Mouse (Mus musculus): ENCODE data around the gene Fads1. TPM values are rescaled to one million over a fixed set of nuclear protein-coding genes. Genes with fewer than 3 reads are reported as not detected.
A peak's percentile ranks its signal among the peaks of the same experiment; 100 is the strongest.

The Fads1 gene
- polyA plus RNA-seq, 1 experiment from 2014 or later = 169 TPM

DNA sequence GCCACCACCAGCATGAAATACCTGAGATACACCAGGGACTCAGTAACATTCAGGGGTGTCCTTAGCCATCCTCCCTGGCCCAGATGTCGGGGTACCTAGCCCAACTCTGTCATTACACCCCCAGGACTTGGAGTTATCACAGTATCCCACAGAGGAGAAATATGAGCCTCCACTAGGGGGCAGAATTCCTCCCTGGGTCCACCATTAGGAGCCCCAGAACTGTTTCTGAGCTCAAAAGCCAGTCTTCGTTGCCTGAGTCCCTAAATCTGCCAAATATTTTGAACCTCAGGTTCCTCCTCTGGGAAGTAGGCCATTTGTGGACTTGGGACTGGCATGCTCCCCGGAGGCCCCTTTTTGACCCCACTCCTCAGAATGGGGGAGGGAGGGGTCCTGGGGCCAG, 36.4 kb downstream of the Fads1 start:
- ATAC-seq = peak; percentile 22; the same call in 1 of the 2 replicates
- H3K9me3 ChIP-seq (ENCODE audit: control insufficient read depth, low read length) = no peaks in the 10 kb centered on the region
- H3K27me3 ChIP-seq (replicated peaks; ENCODE audit: control insufficient read depth, insufficient read depth, low read length) = no peaks in the 10 kb centered on the region
- no peak overlapping the region for H3K4me3 ChIP-seq (ENCODE audit: low read length)
- no peak overlapping the region for H3K4me2 ChIP-seq (ENCODE audit: low read length)
- H3K9ac ChIP-seq (ENCODE audit: low read depth, low read length) = no peak overlapping the region
- no peaks in the 10 kb centered on the region for H3K36me3 ChIP-seq (ENCODE audit: control insufficient read depth, insufficient read depth, low read length)
- H3K4me1 ChIP-seq (ENCODE audit: control insufficient read depth, insufficient read depth, low read depth, low read length) = no peaks in the 10 kb centered on the region
- no peak overlapping the region for H3K27ac ChIP-seq (ENCODE audit: low read depth, low read length)
- WGBS = 49% methylated on average over 3 of the region's 3 CpGs

DNA sequence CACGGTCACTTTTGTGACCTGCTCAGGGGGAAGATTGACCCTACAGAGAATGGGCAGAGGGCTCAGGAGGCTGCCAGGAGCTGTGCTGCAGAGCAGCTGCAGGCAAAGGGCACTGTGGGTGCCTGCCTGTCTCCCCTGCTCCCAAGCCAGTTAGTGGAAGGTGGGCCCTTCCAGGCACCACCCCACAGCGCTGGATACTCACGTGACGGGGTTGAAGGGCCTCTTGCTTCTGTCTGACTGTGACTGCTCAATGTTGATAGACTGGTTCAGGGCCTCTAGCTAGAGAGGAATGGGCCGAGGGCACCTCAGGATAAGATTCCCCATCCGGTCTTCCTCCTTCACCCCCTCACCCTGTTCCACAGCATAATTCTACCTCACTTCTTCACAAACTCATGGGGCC, 36.9 kb downstream of the Fads1 start:
- Histone ChIP-seq H3K36me3 (ENCODE audit: control insufficient read depth, insufficient read depth, low read length) (no peaks in the 10 kb centered on the region), H3K4me1 (ENCODE audit: control insufficient read depth, insufficient read depth, low read depth, low read length) (no peaks in the 10 kb centered on the region), H3K27me3 (replicated peaks; ENCODE audit: control insufficient read depth, insufficient read depth, low read length) (no peaks in the 10 kb centered on the region), H3K27ac (ENCODE audit: low read depth, low read length) (no peak overlapping the region), H3K4me2 (ENCODE audit: low read length) (no peak overlapping the region), H3K4me3 (ENCODE audit: low read length) (no peak overlapping the region), H3K9me3 (ENCODE audit: control insufficient read depth, low read length) (no peaks in the 10 kb centered on the region), H3K9ac (ENCODE audit: low read depth, low read length) (no peak overlapping the region)
- no peak for ATAC-seq
- 89% methylated on average over 6 of the region's 6 CpGs for WGBS

DNA sequence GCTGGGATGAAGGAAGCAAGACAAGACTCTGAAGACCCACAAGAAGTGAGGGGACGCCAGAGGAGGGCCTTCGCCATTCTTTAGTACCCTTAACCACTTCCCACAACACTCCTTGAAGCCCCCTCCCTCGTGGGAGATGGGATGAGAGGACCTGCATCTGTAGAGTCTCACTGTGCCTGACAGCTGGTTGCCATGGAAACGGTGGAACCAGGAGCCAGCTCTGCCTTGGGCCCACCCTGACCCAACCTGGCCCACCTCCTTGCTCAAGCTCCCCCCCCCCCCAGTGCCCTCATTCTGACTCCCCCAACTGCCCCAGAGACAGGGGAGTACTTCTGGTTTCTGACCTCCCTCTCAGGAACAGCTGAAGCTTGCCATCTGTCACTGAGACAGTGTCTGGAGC, 38.9 kb downstream of the Fads1 start:
- 0 out of 2 replicates have a peak, but pooled peaks have one; percentile 25 for ATAC-seq
- Histone ChIP-seq H3K9me3 (ENCODE audit: control insufficient read depth, low read length) (no peaks in the 10 kb centered on the region), H3K4me2 (ENCODE audit: low read length) (no peak overlapping the region), H3K4me1 (ENCODE audit: control insufficient read depth, insufficient read depth, low read depth, low read length) (no peaks in the 10 kb centered on the region), H3K36me3 (ENCODE audit: control insufficient read depth, insufficient read depth, low read length) (no peaks in the 10 kb centered on the region), H3K27me3 (replicated peaks; ENCODE audit: control insufficient read depth, insufficient read depth, low read length) (no peaks in the 10 kb centered on the region), H3K27ac (ENCODE audit: low read depth, low read length) (no peak overlapping the region), H3K9ac (ENCODE audit: low read depth, low read length) (no peak overlapping the region), H3K4me3 (ENCODE audit: low read length) (no peak overlapping the region)
- WGBS = 62% methylated on average over 4 of the region's 4 CpGs

DNA sequence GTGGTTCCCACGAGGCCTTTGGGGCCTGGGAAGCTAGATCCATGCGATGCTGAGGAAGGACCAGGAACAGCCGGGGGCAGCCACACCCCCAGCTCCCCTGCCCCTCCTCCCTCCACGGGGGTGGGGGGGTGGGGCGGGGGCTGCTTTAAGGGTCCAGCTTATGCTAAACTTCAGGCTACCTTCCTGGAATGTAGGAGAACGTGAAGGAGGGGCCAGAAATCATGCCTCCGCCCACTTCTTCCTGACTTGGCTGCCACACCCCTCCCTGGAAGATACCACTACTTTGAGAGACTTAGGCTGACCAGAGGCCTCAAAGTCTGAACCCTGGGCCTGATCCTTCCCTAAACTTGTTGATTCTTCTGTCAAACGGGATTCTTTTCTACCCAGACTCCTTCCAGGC, 40.0 kb downstream of the Fads1 start:
- Histone ChIP-seq H3K36me3 (ENCODE audit: control insufficient read depth, insufficient read depth, low read length) (no peaks in the 10 kb centered on the region), H3K4me2 (ENCODE audit: low read length) (no peak overlapping the region), H3K9me3 (ENCODE audit: control insufficient read depth, low read length) (no peaks in the 10 kb centered on the region), H3K27ac (ENCODE audit: low read depth, low read length) (no peak overlapping the region), H3K4me3 (ENCODE audit: low read length) (no peak overlapping the region), H3K9ac (ENCODE audit: low read depth, low read length) (no peak overlapping the region), H3K27me3 (replicated peaks; ENCODE audit: control insufficient read depth, insufficient read depth, low read length) (no peaks in the 10 kb centered on the region), H3K4me1 (ENCODE audit: control insufficient read depth, insufficient read depth, low read depth, low read length) (no peaks in the 10 kb centered on the region)
- no peak for ATAC-seq
- WGBS = 52% methylated on average over 8 of the region's 8 CpGs

DNA sequence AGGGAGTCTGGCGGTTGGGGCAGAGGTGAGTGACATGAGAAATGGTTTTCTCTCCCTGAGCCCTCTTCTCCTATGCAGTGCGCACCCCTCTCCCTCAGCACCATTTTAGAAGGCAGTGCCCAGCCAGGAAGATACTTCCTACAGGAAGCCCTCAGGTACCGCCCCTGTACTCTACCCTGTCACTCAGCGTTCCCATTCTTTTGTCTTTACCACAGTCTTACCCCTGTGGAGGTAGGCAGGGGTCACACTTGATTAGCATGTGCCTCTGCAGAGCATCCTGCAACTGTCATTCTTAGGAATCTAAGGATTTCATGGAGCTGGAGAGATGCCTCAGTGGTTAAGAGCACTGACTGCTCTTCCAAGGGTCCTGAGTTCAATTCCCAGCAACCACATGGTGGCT, 40.9 kb downstream of the Fads1 start:
- no peak overlapping the region for H3K9ac ChIP-seq (ENCODE audit: low read depth, low read length)
- H3K4me3 ChIP-seq (ENCODE audit: low read length) = no peak overlapping the region
- no peaks in the 10 kb centered on the region for H3K36me3 ChIP-seq (ENCODE audit: control insufficient read depth, insufficient read depth, low read length)
- no peak overlapping the region for H3K27ac ChIP-seq (ENCODE audit: low read depth, low read length)
- H3K27me3 ChIP-seq (replicated peaks; ENCODE audit: control insufficient read depth, insufficient read depth, low read length) = no peaks in the 10 kb centered on the region
- no peaks in the 10 kb centered on the region for H3K9me3 ChIP-seq (ENCODE audit: control insufficient read depth, low read length)
- WGBS = 67% methylated on average over 4 of the region's 4 CpGs
- no peak overlapping the region for H3K4me2 ChIP-seq (ENCODE audit: low read length)
- no peak for ATAC-seq
- H3K4me1 ChIP-seq (ENCODE audit: control insufficient read depth, insufficient read depth, low read depth, low read length) = no peaks in the 10 kb centered on the region

DNA sequence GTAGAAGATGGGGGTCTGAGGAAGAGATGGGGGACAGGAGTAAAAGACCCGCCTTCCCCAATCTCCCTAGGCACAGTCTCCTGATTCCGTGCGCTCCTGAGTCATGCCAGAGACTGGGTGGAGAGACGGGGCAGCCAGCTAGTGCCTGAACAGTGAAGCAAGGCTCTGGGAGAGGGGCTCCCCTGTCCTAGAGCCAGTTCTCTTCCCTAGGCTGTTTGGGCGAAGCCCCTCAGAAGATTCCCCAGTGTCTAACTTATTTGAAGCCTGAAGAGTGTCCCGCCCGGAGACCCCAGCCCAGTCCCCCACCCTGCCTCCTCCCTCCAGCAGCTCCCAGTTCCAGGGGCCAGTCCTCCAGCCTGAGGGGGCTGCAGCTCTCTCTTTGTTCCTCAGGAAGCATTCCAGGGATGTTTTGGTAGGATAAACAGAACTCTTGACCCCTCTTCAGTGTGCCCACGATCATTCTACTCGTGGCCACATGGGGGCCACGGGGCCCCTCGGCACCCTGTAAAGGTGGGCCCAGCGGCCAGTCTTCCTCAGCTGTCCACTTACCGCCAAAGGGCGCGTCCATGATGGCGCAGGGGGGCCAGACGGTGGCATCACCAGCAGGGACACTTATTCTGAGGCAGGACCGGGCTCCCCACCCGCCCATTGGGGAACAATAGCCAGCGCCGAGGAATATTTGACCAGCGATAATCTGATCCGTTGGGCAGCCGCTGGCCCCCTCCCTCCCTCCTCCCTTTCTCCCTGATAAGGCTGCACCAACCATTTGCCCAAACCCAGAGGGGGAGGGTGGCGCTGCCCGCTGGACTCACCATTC, 42.2 kb downstream of the Fads1 start:
- Histone ChIP-seq H3K4me2 (ENCODE audit: low read length) (no peak overlapping the region), H3K4me1 (ENCODE audit: control insufficient read depth, insufficient read depth, low read depth, low read length) (no peaks in the 10 kb centered on the region), H3K9me3 (ENCODE audit: control insufficient read depth, low read length) (no peaks in the 10 kb centered on the region), H3K36me3 (ENCODE audit: control insufficient read depth, insufficient read depth, low read length) (no peaks in the 10 kb centered on the region), H3K4me3 (ENCODE audit: low read length) (no peak overlapping the region), H3K9ac (ENCODE audit: low read depth, low read length) (no peak overlapping the region), H3K27me3 (replicated peaks; ENCODE audit: control insufficient read depth, insufficient read depth, low read length) (no peaks in the 10 kb centered on the region), H3K27ac (ENCODE audit: low read depth, low read length) (no peak overlapping the region)
- 29% methylated on average over 26 of the region's 26 CpGs for WGBS
- no peak for ATAC-seq

DNA sequence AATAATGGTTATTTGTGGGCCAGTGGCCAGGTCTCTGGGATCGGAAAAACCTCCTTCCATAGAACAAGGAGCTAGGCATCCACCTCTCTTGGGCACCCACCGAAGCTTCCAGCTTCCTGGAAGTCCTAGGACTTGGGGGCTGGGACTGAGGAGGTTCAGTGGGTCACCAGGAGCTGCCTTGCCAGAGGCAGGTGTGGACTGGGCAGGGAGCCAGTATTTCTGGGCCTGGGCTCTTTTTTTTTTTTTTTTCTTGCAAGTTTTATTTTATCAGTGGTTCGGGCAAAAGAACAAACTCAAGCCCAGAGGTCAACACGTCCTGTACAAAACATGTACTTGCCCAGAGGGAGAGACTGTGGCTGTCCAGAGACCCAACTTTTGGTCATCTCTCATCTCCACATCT, 43.1 kb downstream of the Fads1 start:
- no peaks in the 10 kb centered on the region for H3K9me3 ChIP-seq (ENCODE audit: control insufficient read depth, low read length)
- no peak overlapping the region for H3K9ac ChIP-seq (ENCODE audit: low read depth, low read length)
- no peak overlapping the region for H3K4me3 ChIP-seq (ENCODE audit: low read length)
- H3K36me3 ChIP-seq (ENCODE audit: control insufficient read depth, insufficient read depth, low read length) = no peaks in the 10 kb centered on the region
- H3K4me1 ChIP-seq (ENCODE audit: control insufficient read depth, insufficient read depth, low read depth, low read length) = no peaks in the 10 kb centered on the region
- WGBS = 79% methylated on average over 4 of the region's 4 CpGs
- no peak overlapping the region for H3K4me2 ChIP-seq (ENCODE audit: low read length)
- no peak for ATAC-seq
- no peaks in the 10 kb centered on the region for H3K27me3 ChIP-seq (replicated peaks; ENCODE audit: control insufficient read depth, insufficient read depth, low read length)
- H3K27ac ChIP-seq (ENCODE audit: low read depth, low read length) = no peak overlapping the region

DNA sequence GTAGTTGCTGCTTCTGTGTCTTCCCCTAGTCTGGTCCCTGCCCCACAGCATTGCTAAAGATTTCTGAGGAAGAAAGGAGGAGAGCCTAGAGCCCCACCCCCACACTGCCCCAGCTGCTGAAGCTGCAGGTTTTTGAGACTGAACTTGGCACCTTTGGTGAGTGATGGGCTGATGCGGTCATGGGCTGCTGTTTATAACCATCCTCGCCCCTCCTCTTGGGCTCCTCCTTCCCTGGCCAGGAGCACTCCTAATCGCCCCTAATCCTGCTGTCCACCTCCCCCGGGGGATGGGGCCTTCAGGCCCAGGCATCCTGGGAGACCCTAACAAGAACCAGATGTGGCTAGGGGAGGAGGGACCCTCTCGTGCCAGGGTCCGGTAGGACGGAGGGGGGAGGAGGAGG, 48.3 kb downstream of the Fads1 start:
- Histone ChIP-seq H3K9me3 (ENCODE audit: control insufficient read depth, low read length) (no peaks in the 10 kb centered on the region), H3K9ac (ENCODE audit: low read depth, low read length) (no peak overlapping the region), H3K4me2 (ENCODE audit: low read length) (no peak overlapping the region), H3K4me3 (ENCODE audit: low read length) (no peak overlapping the region), H3K27me3 (replicated peaks; ENCODE audit: control insufficient read depth, insufficient read depth, low read length) (no peaks in the 10 kb centered on the region; the same call in 1 of the 2 replicates), H3K36me3 (ENCODE audit: control insufficient read depth, insufficient read depth, low read length) (no peaks in the 10 kb centered on the region), H3K27ac (ENCODE audit: low read depth, low read length) (no peak overlapping the region), H3K4me1 (ENCODE audit: control insufficient read depth, insufficient read depth, low read depth, low read length) (no peaks in the 10 kb centered on the region)
- 20% methylated on average over 7 of the region's 7 CpGs for WGBS
- ATAC-seq = no peak

DNA sequence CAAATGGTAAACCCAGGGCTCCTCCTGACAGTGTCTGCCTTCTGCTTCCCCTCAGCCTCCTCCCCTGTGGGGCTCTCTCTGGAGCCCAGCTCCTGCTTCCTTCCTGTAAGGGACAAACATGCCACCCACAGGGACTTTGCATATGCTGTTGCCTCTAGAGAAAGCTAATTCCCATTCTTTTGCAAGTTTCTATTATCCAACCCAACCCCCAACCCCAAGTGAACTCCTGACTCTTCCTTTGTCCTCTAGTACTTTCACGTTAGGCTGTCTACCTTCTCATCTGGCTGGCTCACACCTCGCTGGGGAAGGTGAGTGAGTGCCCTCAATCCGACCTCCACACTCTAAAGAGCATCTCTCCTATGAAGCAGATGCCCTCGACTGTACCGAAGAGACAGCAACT, 49.2 kb downstream of the Fads1 start:
- no peak for ATAC-seq
- Histone ChIP-seq H3K4me3 (ENCODE audit: low read length) (no peak overlapping the region), H3K4me1 (ENCODE audit: control insufficient read depth, insufficient read depth, low read depth, low read length) (no peaks in the 10 kb centered on the region), H3K36me3 (ENCODE audit: control insufficient read depth, insufficient read depth, low read length) (no peaks in the 10 kb centered on the region), H3K27me3 (replicated peaks; ENCODE audit: control insufficient read depth, insufficient read depth, low read length) (no peaks in the 10 kb centered on the region; the same call in 1 of the 2 replicates), H3K9me3 (ENCODE audit: control insufficient read depth, low read length) (no peaks in the 10 kb centered on the region), H3K9ac (ENCODE audit: low read depth, low read length) (no peak overlapping the region), H3K4me2 (ENCODE audit: low read length) (no peak overlapping the region), H3K27ac (ENCODE audit: low read depth, low read length) (no peak overlapping the region)
- 17% methylated on average over 5 of the region's 5 CpGs for WGBS
